20 mouse cellular contexts compared by ENCODE assay signal in the genomic region with DNA sequence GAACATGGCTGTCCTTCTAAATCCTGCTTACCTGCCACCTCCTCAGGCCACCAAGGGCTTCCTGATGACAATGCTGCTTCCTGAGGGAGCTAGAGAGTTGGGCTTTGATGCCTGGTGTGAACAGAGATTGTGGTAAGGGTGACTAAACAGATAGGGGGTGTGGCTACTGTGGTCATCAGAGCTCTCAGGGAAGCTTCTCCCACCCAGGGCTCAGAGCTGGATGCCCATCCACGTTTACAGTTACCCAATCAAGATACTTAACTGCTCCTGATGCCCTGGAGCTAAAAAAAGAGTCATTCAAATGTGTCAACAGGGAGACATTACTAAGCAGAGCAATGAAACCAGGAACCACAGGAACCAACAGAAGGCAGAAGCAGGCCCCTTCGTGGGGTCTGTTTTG.
DNase-seq lines count a peak whose midpoint lies in the region; ATAC-seq lines count a peak whose summit lies in the region.
"Had no signal": no experiment of that assay in that cellular context is flagged by ENCODE, and none has a peak within 500 bp of the region (broad histone marks: within the 10 kb centered on the region; RNA-seq: fewer than 3 reads in every experiment).

No protein-coding gene starts in this region.

- 15% methylated on average over 2 of the region's 2 CpGs for WGBS in neural tube, embryonic 13.5 days
- 21% methylated on average over 2 of the region's 2 CpGs for WGBS in neural tube, embryonic 15.5 days
- 27% methylated on average over 2 of the region's 2 CpGs for WGBS in limb, embryonic 10.5 days
- WGBS in midbrain, embryonic 16.5 days = 25% methylated on average over 2 of the region's 2 CpGs

- peaks cover 16% of the 10 kb centered on the region for H3K4me1 ChIP-seq in neural tube, embryonic 13.5 days (replicated peaks)
- peaks cover 7% of the 10 kb centered on the region; the same call in 1 of the 2 replicates for H3K4me1 ChIP-seq in neural tube, embryonic 15.5 days
- no peaks in the 10 kb centered on the region; the same call in 1 of the 2 replicates for H3K4me1 ChIP-seq in limb, embryonic 10.5 days
- H3K4me1 ChIP-seq in midbrain, embryonic 16.5 days (ENCODE audit: control insufficient read depth, insufficient read depth, low read length) = peaks cover 14% of the 10 kb centered on the region
- H3K4me1 ChIP-seq: limb, embryonic 12.5 days had no signal

- no peak overlapping the region for H3K9ac ChIP-seq in neural tube, embryonic 13.5 days
- no peak overlapping the region for H3K9ac ChIP-seq in neural tube, embryonic 15.5 days (replicated peaks)
- no peak overlapping the region for H3K9ac ChIP-seq in midbrain, embryonic 16.5 days (ENCODE audit: low read depth, low read length)
- H3K9ac ChIP-seq: heart, embryonic 12.5 days; limb, embryonic 12.5 days; liver, embryonic 14.5 days had no signal

- H3K9me3 ChIP-seq in neural tube, embryonic 13.5 days = no peaks in the 10 kb centered on the region
- no peaks in the 10 kb centered on the region for H3K9me3 ChIP-seq in neural tube, embryonic 15.5 days (replicated peaks)
- H3K9me3 ChIP-seq in limb, embryonic 10.5 days (replicated peaks) = no peaks in the 10 kb centered on the region
- H3K9me3 ChIP-seq in midbrain, embryonic 16.5 days (replicated peaks; ENCODE audit: control insufficient read depth, low read length, poor library complexity, severe bottlenecking) = no peaks in the 10 kb centered on the region
- H3K9me3 ChIP-seq: embryonic facial prominence, embryonic 10.5 days; heart, embryonic 12.5 days; limb, embryonic 12.5 days had no signal

- no peaks in the 10 kb centered on the region for H3K36me3 ChIP-seq in neural tube, embryonic 13.5 days
- no peaks in the 10 kb centered on the region for H3K36me3 ChIP-seq in neural tube, embryonic 15.5 days
- no peaks in the 10 kb centered on the region for H3K36me3 ChIP-seq in limb, embryonic 10.5 days
- H3K36me3 ChIP-seq in midbrain, embryonic 16.5 days (ENCODE audit: control insufficient read depth, insufficient read depth, low read length) = no peaks in the 10 kb centered on the region
- H3K36me3 ChIP-seq: embryonic facial prominence, embryonic 10.5 days; heart, embryonic 12.5 days; limb, embryonic 12.5 days had no signal

- no peak overlapping the region for H3K4me2 ChIP-seq in neural tube, embryonic 13.5 days
- no peak overlapping the region for H3K4me2 ChIP-seq in neural tube, embryonic 15.5 days
- no peak overlapping the region for H3K4me2 ChIP-seq in midbrain, embryonic 16.5 days (ENCODE audit: low read length)
- H3K4me2 ChIP-seq: heart, embryonic 12.5 days; limb, embryonic 12.5 days had no signal

- DNase-seq in heart, adult 11 months = peak; percentile 51
- DNase-seq in heart, postnatal 25 days (ENCODE audit: low spot score) = no peak
- DNase-seq in limb, embryonic 10.5 days (ENCODE audit: low spot score) = peak; percentile 19
- no peak for DNase-seq in thymus, postnatal 0 days (ENCODE audit: low spot score)
- DNase-seq in embryo, embryonic 10.5 days (ENCODE audit: low spot score) = no peak
- DNase-seq: adrenal gland, postnatal 10 days; cerebellum, adult 11 months; cerebellum, postnatal 25 days; gastrocnemius, postnatal 36 days; kidney, adult 11 months; kidney, postnatal 14 days had no signal

- 0 out of 2 replicates have a peak, but pooled peaks have one; percentile 32 for ATAC-seq in neural tube, embryonic 13.5 days (ENCODE audit: low read depth)
- ATAC-seq in neural tube, embryonic 15.5 days (ENCODE audit: low FRiP score) = no peak
- no peak for ATAC-seq in midbrain, embryonic 16.5 days
- ATAC-seq: lung, postnatal 0 days had no signal

- no peaks in the 10 kb centered on the region for H3K27me3 ChIP-seq in neural tube, embryonic 13.5 days
- no peaks in the 10 kb centered on the region for H3K27me3 ChIP-seq in neural tube, embryonic 15.5 days (replicated peaks)
- no peaks in the 10 kb centered on the region for H3K27me3 ChIP-seq in limb, embryonic 10.5 days (ENCODE audit: low read depth, poor library complexity, severe bottlenecking)
- no peaks in the 10 kb centered on the region for H3K27me3 ChIP-seq in midbrain, embryonic 16.5 days (ENCODE audit: control insufficient read depth, insufficient read depth, low read depth, low read length)
- H3K27me3 ChIP-seq: heart, embryonic 12.5 days had no signal

- H3K4me3 ChIP-seq in neural tube, embryonic 13.5 days = no peak overlapping the region
- H3K4me3 ChIP-seq in neural tube, embryonic 15.5 days (replicated peaks) = no peak overlapping the region
- H3K4me3 ChIP-seq in limb, embryonic 10.5 days = no peak overlapping the region
- H3K4me3 ChIP-seq in midbrain, embryonic 16.5 days (ENCODE audit: low read depth, low read length) = no peak overlapping the region
- H3K4me3 ChIP-seq: embryonic facial prominence, embryonic 10.5 days; erythroblast, embryonic 14.5 days; heart, embryonic 12.5 days; limb, embryonic 12.5 days had no signal

- no peak overlapping the region for H3K27ac ChIP-seq in neural tube, embryonic 13.5 days (replicated peaks)
- H3K27ac ChIP-seq in neural tube, embryonic 15.5 days (replicated peaks) = no peak overlapping the region
- H3K27ac ChIP-seq in limb, embryonic 10.5 days = no peak overlapping the region
- H3K27ac ChIP-seq in midbrain, embryonic 16.5 days (ENCODE audit: low read length) = peak overlapping the region; percentile 69; the same call in 1 of the 2 replicates
- H3K27ac ChIP-seq: embryonic facial prominence, embryonic 10.5 days; limb, embryonic 12.5 days; liver, embryonic 14.5 days had no signal

- intact Hi-C loops in heart, postnatal 25 days (cut with DNase I) = no loop called here

Comparison
In these comparisons a context has a peak if more than half of its experiments do, and no peak if none do; other contexts are left out.
1. DNase-seq: peak in heart, adult 11 months (single experiment) and limb, embryonic 10.5 days (single experiment); none in heart, postnatal 25 days (single experiment), thymus, postnatal 0 days (single experiment) and embryo, embryonic 10.5 days (single experiment).